Comparison of ENCODE assay signal across 7 mouse cellular contexts in genomic region chr4:86858070-86858440, GRCm38 (mm10). TPM values are rescaled to one million over a fixed set of nuclear protein-coding genes. Genes with fewer than 3 reads are reported as not detected.
DNase-seq lines count a peak whose midpoint lies in the region; ATAC-seq lines count a peak whose summit lies in the region.

No protein-coding gene starts in this region.

- no peak for ATAC-seq in lung, embryonic 15.5 days (ENCODE audit: borderline replicate concordance, extremely low read depth, low FRiP score, low TSS enrichment)
- ATAC-seq in embryonic facial prominence, embryonic 11.5 days (replicated peaks; ENCODE audit: insufficient number of reproducible peaks, low FRiP score, low TSS enrichment, low read depth), result no peak
- no peak for ATAC-seq in hindbrain, embryonic 15.5 days (ENCODE audit: low FRiP score, low read depth)
- no peak for ATAC-seq in midbrain, embryonic 16.5 days

- H3K9me3 ChIP-seq in lung, embryonic 15.5 days, result no peaks in the 10 kb centered on the region
- no peaks in the 10 kb centered on the region for H3K9me3 ChIP-seq in embryonic facial prominence, embryonic 11.5 days (replicated peaks; ENCODE audit: control insufficient read depth, low read length)
- H3K9me3 ChIP-seq in hindbrain, embryonic 15.5 days, result no peaks in the 10 kb centered on the region
- no peaks in the 10 kb centered on the region for H3K9me3 ChIP-seq in midbrain, embryonic 16.5 days (replicated peaks; ENCODE audit: control insufficient read depth, low read length, poor library complexity, severe bottlenecking)

- H3K4me3 ChIP-seq in lung, embryonic 15.5 days, result peak overlapping the region; percentile 77
- peak overlapping the region; percentile 96 for H3K4me3 ChIP-seq in embryonic facial prominence, embryonic 11.5 days (ENCODE audit: low read depth, low read length)
- H3K4me3 ChIP-seq in hindbrain, embryonic 15.5 days, result peak overlapping the region; percentile 84
- H3K4me3 ChIP-seq in midbrain, embryonic 16.5 days (ENCODE audit: low read depth, low read length), result peak overlapping the region; percentile 97

- no peak for DNase-seq in lung, postnatal 4 days
- no peak for DNase-seq in embryonic facial prominence, embryonic 11.5 days (ENCODE audit: low spot score)
- no peak for DNase-seq in gastrocnemius, postnatal 10 days
- no peak for DNase-seq in ovary, adult 18-20 months (ENCODE audit: low spot score)

- 64% methylated on average over 12 of the region's 12 CpGs for WGBS in lung, embryonic 15.5 days
- WGBS in embryonic facial prominence, embryonic 11.5 days, result 67% methylated on average over 12 of the region's 12 CpGs
- WGBS in hindbrain, embryonic 15.5 days, result 60% methylated on average over 12 of the region's 12 CpGs
- 65% methylated on average over 12 of the region's 12 CpGs for WGBS in midbrain, embryonic 16.5 days

- H3K27me3 ChIP-seq in lung, embryonic 15.5 days, result no peaks in the 10 kb centered on the region
- no peaks in the 10 kb centered on the region for H3K27me3 ChIP-seq in embryonic facial prominence, embryonic 11.5 days (ENCODE audit: control insufficient read depth, insufficient read depth, low read length)
- H3K27me3 ChIP-seq in hindbrain, embryonic 15.5 days, result no peaks in the 10 kb centered on the region
- H3K27me3 ChIP-seq in midbrain, embryonic 16.5 days (ENCODE audit: control insufficient read depth, insufficient read depth, low read depth, low read length), result no peaks in the 10 kb centered on the region; the same call in 1 of the 2 replicates

- no peak overlapping the region for H3K27ac ChIP-seq in lung, embryonic 15.5 days
- H3K27ac ChIP-seq in embryonic facial prominence, embryonic 11.5 days (replicated peaks; ENCODE audit: low read depth, low read length), result no peak overlapping the region
- peak overlapping the region; percentile 98 for H3K27ac ChIP-seq in hindbrain, embryonic 15.5 days (replicated peaks)
- H3K27ac ChIP-seq in midbrain, embryonic 16.5 days (ENCODE audit: low read length), result peak overlapping the region; percentile 89

- H3K4me1 ChIP-seq in lung, embryonic 15.5 days, result peaks cover 12% of the 10 kb centered on the region
- H3K4me1 ChIP-seq in embryonic facial prominence, embryonic 11.5 days (ENCODE audit: control insufficient read depth, insufficient read depth, low read length), result no peaks in the 10 kb centered on the region
- peaks cover 20% of the 10 kb centered on the region for H3K4me1 ChIP-seq in hindbrain, embryonic 15.5 days (replicated peaks)
- H3K4me1 ChIP-seq in midbrain, embryonic 16.5 days (ENCODE audit: control insufficient read depth, insufficient read depth, low read length), result peaks cover 16% of the 10 kb centered on the region

- peak overlapping the region; percentile 89 for H3K4me2 ChIP-seq in lung, embryonic 15.5 days
- peak overlapping the region; percentile 61 for H3K4me2 ChIP-seq in embryonic facial prominence, embryonic 11.5 days (ENCODE audit: low read depth, low read length)
- H3K4me2 ChIP-seq in hindbrain, embryonic 15.5 days, result peak overlapping the region; percentile 87
- peak overlapping the region; percentile 63 for H3K4me2 ChIP-seq in midbrain, embryonic 16.5 days (ENCODE audit: low read length)

- peak overlapping the region; percentile 74 for H3K9ac ChIP-seq in lung, embryonic 15.5 days
- H3K9ac ChIP-seq in embryonic facial prominence, embryonic 11.5 days (replicated peaks; ENCODE audit: low read length), result peak overlapping the region; percentile 56
- peak overlapping the region; percentile 87 for H3K9ac ChIP-seq in hindbrain, embryonic 15.5 days
- peak overlapping the region; percentile 100 for H3K9ac ChIP-seq in midbrain, embryonic 16.5 days (ENCODE audit: low read depth, low read length)

- H3K36me3 ChIP-seq in lung, embryonic 15.5 days, result peaks cover 22% of the 10 kb centered on the region
- H3K36me3 ChIP-seq in embryonic facial prominence, embryonic 11.5 days (replicated peaks; ENCODE audit: control insufficient read depth, insufficient read depth, low read depth, low read length), result peaks cover 14% of the 10 kb centered on the region
- peaks cover 20% of the 10 kb centered on the region for H3K36me3 ChIP-seq in hindbrain, embryonic 15.5 days
- peaks cover 17% of the 10 kb centered on the region for H3K36me3 ChIP-seq in midbrain, embryonic 16.5 days (ENCODE audit: control insufficient read depth, insufficient read depth, low read length)

RNA-seq across cellular contexts. Expression of gene Rps6, which starts 0.8 kb away (rescaled TPM):
- polyA plus RNA-seq in lung, embryonic 15.5 days (2015; fragmentation: Nextera tagmentation; extraction: Ambion mirVana), result 689 and 797 TPM in 2 replicates
- 796 and 840 TPM in 2 replicates for polyA plus RNA-seq in embryonic facial prominence, embryonic 11.5 days (2014; fragmentation: Nextera tagmentation; extraction: Ambion mirVana)
- polyA plus RNA-seq in hindbrain, embryonic 15.5 days (2015; fragmentation: Nextera tagmentation; extraction: Ambion mirVana), result 374 and 396 TPM in 2 replicates
- 320 and 367 TPM in 2 replicates for polyA plus RNA-seq in midbrain, embryonic 16.5 days (2015; fragmentation: Nextera tagmentation; extraction: Ambion mirVana)
- total RNA-seq in gastrocnemius, postnatal 10 days (2021), result 100 to 1,000 TPM; 634 to 653 TPM

RNA-seq across cellular contexts. Expression of gene Acer2, which starts 16.1 kb away (rescaled TPM):
- 31.0 and 31.8 TPM in 2 replicates for polyA plus RNA-seq in lung, embryonic 15.5 days (2015; fragmentation: Nextera tagmentation; extraction: Ambion mirVana)
- polyA plus RNA-seq in embryonic facial prominence, embryonic 11.5 days (2014; fragmentation: Nextera tagmentation; extraction: Ambion mirVana), result 16.7 and 20.2 TPM in 2 replicates
- polyA plus RNA-seq in hindbrain, embryonic 15.5 days (2015; fragmentation: Nextera tagmentation; extraction: Ambion mirVana), result 18.0 and 20.2 TPM in 2 replicates
- 22.0 and 22.7 TPM in 2 replicates for polyA plus RNA-seq in midbrain, embryonic 16.5 days (2015; fragmentation: Nextera tagmentation; extraction: Ambion mirVana)
- total RNA-seq in gastrocnemius, postnatal 10 days (2021), result 1 to 10 TPM; 1.6 to 2.7 TPM

Comparison
In these comparisons a context has a peak if more than half of its experiments do, and no peak if none do; other contexts are left out.
1. H3K27ac ChIP-seq: peak in hindbrain, embryonic 15.5 days (single experiment) and midbrain, embryonic 16.5 days (single experiment); none in lung, embryonic 15.5 days (single experiment) and embryonic facial prominence, embryonic 11.5 days (single experiment).
2. Peak in every context shown above with its lines, with median percentiles within 50 percentile points of each other: H3K4me2 ChIP-seq, H3K4me3 ChIP-seq and H3K9ac ChIP-seq.